Mouse (Mus musculus): ENCODE measurements around the gene Hmgn1. TPM values are rescaled to one million over a fixed set of nuclear protein-coding genes. Genes with fewer than 3 reads are reported as not detected.
A peak's percentile ranks its signal among the peaks of the same experiment; 100 is the strongest.

The Hmgn1 gene
- polyA plus RNA-seq, 1 experiment, result 7.3 TPM

DNA sequence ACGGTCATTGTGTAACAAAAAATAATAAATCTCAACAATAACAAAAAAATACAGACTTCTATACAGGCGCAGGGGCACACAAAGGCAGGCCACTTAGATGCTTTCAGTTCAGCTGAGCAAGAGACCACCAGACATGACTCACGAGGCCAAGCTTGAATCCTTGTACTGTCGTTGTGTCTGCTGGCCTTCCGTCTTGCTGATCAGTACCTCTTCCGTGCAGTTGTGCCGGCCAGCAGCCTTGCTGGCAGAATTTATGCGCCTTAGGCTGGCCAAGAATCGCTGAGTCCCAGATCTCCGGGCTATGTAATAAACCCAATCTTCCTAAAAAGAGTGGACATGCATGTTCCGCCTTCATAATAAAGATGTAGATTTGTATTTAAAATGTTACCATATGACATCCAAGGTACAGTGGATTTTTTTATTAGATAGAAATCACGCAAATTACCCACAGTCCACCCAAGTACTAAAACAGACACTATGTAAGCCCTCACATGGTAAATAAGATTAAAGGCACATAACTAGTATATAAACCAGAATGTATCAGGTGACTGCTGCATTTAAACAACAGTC lies 31.1 kb upstream of the Hmgn1 start:
- Histone ChIP-seq H3K4me3 (replicated peaks) (peak overlapping the region; percentile 58), H3K9me3 (ENCODE audit: control insufficient read depth, low read length) (no peaks in the 10 kb centered on the region), H3K4me1 (ENCODE audit: control insufficient read depth) (peaks cover 11% of the 10 kb centered on the region), H3K27me3 (ENCODE audit: control insufficient read depth) (peaks cover 15% of the 10 kb centered on the region), H3K36me3 (ENCODE audit: control insufficient read depth) (peaks cover 8% of the 10 kb centered on the region)
- TF ChIP-seq GATA1 (IDR thresholded peaks at IDR 0.05; ENCODE audit: low read length) (no peak), TAL1 (IDR thresholded peaks at IDR 0.05; ENCODE audit: low read length) (no peak)

DNA sequence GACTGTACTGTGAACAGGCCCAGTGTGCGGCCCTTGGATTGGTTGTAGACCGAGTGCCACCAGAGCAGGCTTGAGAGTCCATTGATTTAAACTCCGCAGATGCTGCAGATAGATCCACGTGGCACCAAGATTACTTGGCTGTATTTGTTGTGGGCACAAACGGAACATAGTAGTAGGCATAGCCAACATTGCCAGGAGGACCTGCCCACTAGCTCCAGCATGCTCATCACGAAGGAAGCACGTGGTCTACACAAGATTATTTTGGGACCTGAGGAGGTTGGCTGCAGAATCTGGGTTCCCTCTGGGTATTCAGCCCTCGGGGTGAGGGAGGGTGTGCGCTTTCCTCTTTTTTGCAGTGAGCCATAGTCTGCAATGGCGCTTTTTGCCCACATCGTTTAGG lies 29.6 kb upstream of the Hmgn1 start:
- TF ChIP-seq GATA1 (IDR thresholded peaks at IDR 0.05; ENCODE audit: low read length) (no peak), TAL1 (IDR thresholded peaks at IDR 0.05; ENCODE audit: low read length) (no peak)
- H3K4me3 ChIP-seq (replicated peaks), result no peak overlapping the region
- no peaks in the 10 kb centered on the region for H3K9me3 ChIP-seq (ENCODE audit: control insufficient read depth, low read length)
- peaks cover 15% of the 10 kb centered on the region for H3K27me3 ChIP-seq (ENCODE audit: control insufficient read depth)
- H3K4me1 ChIP-seq (ENCODE audit: control insufficient read depth), result peaks cover 11% of the 10 kb centered on the region
- H3K36me3 ChIP-seq (ENCODE audit: control insufficient read depth), result peaks cover 14% of the 10 kb centered on the region

DNA sequence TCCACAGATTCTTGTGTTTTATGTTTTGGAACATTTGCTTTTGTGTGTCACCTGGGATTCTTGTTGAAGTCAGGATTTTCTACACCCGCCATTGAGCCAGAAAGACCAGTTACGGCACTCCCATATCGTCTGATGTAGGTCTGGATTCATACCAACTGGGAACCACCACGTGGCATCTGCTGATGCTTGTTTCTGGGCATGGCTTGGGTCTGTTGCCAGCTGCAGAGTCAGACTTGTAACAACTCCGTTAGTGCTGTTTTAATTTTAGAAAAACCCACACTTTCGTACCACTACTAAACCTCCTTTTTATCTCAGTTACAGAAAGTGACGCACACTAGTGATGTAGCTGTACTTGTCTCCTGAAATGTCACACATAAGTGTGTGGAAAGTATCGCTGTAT lies 28.5 kb upstream of the Hmgn1 start:
- H3K9me3 ChIP-seq (ENCODE audit: control insufficient read depth, low read length), result no peaks in the 10 kb centered on the region

DNA sequence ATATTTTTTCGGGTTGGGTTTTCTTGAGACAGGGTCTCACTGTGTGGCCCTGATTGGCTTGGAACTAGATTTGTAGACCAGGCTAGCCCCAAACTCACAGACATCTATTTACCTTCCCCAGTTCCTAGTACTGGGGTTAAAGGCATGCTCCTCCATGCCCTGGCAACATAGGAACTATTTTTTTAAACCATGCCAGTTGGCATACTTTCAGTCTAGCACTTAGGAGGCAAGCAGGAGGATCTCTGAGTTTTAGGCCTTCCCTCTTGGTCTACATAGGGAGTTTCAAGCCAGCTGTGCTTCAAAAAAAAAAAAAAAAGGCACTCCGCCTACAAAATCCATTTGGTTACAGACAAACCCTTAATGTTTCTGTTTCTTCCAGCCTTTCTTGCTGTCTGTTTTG lies 26.9 kb upstream of the Hmgn1 start:
- no peaks in the 10 kb centered on the region for H3K9me3 ChIP-seq (ENCODE audit: control insufficient read depth, low read length)
- H3K36me3 ChIP-seq (ENCODE audit: control insufficient read depth), result peaks cover 14% of the 10 kb centered on the region
- no peak overlapping the region for H3K4me3 ChIP-seq (replicated peaks)
- TF ChIP-seq GATA1 (IDR thresholded peaks at IDR 0.05; ENCODE audit: low read length), result no peak
- no peak for TF ChIP-seq TAL1 (IDR thresholded peaks at IDR 0.05; ENCODE audit: low read length)
- H3K4me1 ChIP-seq (ENCODE audit: control insufficient read depth), result peaks cover 9% of the 10 kb centered on the region
- H3K27me3 ChIP-seq (ENCODE audit: control insufficient read depth), result peaks cover 9% of the 10 kb centered on the region

More for the DNA sequence above, 28.5 kb upstream of the Hmgn1 start:
- Histone ChIP-seq H3K4me3 (replicated peaks) (no peak overlapping the region), H3K4me1 (ENCODE audit: control insufficient read depth) (peaks cover 11% of the 10 kb centered on the region), H3K27me3 (ENCODE audit: control insufficient read depth) (peaks cover 15% of the 10 kb centered on the region), H3K36me3 (ENCODE audit: control insufficient read depth) (peaks cover 14% of the 10 kb centered on the region)
- TF ChIP-seq GATA1 (IDR thresholded peaks at IDR 0.05; ENCODE audit: low read length), result no peak
- TF ChIP-seq TAL1 (IDR thresholded peaks at IDR 0.05; ENCODE audit: low read length), result no peak

DNA sequence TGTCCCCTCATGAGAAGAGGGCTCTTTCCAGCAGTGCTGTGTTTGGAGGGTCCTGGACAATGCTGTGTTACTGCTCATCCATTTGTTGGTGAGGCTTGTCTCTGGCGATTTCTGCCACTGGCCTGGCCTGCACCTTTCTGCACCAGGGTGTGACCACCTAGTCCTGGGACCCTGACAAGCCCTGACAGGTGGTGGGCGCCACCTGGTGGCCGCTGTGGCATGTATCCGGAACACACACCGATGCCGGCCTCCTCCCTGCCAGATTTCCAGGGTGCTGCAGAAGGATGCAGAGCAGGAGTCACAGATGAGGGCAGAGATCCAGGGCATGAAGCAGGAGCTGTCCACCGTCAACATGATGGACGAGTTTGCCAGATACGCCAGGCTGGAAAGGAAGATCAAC lies 24.0 kb upstream of the Hmgn1 start:
- no peak for TF ChIP-seq TAL1 (IDR thresholded peaks at IDR 0.05; ENCODE audit: low read length)
- TF ChIP-seq GATA1 (IDR thresholded peaks at IDR 0.05; ENCODE audit: low read length), result no peak
- Histone ChIP-seq H3K4me3 (replicated peaks) (no peak overlapping the region), H3K36me3 (ENCODE audit: control insufficient read depth) (peaks cover 10% of the 10 kb centered on the region), H3K4me1 (ENCODE audit: control insufficient read depth) (peaks cover 8% of the 10 kb centered on the region), H3K27me3 (ENCODE audit: control insufficient read depth) (no peaks in the 10 kb centered on the region), H3K9me3 (ENCODE audit: control insufficient read depth, low read length) (no peaks in the 10 kb centered on the region)

DNA sequence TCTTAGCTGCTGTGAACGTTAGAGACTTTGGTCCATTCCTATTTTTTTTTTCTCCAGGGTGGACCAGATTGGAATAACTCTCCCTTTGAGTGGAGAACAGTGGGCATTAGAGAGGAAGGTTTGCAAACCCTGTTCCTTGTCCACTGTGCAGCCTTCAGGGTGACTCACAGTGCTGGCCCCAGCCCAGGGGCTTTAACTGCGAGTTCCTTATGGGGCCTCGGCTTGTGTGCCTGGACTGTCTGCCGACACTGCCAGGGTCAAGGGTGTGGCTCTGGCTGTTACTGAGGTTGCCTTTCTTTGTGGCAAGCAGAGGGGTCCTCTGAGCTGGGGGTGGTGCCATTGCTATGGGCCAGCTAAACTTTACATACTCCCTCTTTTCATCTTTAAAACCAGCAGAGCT lies 23.5 kb upstream of the Hmgn1 start:
- Histone ChIP-seq H3K36me3 (ENCODE audit: control insufficient read depth) (peaks cover 10% of the 10 kb centered on the region), H3K4me3 (replicated peaks) (no peak overlapping the region), H3K27me3 (ENCODE audit: control insufficient read depth) (no peaks in the 10 kb centered on the region), H3K4me1 (ENCODE audit: control insufficient read depth) (peaks cover 13% of the 10 kb centered on the region), H3K9me3 (ENCODE audit: control insufficient read depth, low read length) (no peaks in the 10 kb centered on the region)
- TF ChIP-seq GATA1 (IDR thresholded peaks at IDR 0.05; ENCODE audit: low read length) (no peak), TAL1 (IDR thresholded peaks at IDR 0.05; ENCODE audit: low read length) (no peak)

DNA sequence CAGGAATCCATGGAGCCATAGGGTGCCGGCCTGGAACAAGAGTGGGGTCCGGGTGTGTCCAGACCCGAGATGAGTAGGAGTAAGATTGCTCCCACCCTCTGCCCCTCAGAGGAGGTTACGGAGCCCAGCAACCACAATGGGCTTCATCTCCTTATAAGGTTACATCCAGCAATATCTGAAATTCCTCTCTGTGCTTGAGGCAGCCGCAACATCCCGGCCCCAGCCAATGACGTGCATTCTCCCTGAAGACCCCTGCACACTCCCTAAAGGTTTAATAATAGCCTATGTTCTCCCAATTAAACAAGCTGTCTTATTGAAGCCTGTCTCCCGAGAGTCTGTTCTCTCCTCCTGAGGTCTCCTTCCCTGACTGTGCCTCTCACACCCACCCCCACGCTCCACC lies 21.8 kb upstream of the Hmgn1 start:
- Histone ChIP-seq H3K4me1 (ENCODE audit: control insufficient read depth) (peaks cover 27% of the 10 kb centered on the region), H3K36me3 (ENCODE audit: control insufficient read depth) (peaks cover 10% of the 10 kb centered on the region), H3K4me3 (replicated peaks) (no peak overlapping the region), H3K27me3 (ENCODE audit: control insufficient read depth) (no peaks in the 10 kb centered on the region), H3K9me3 (ENCODE audit: control insufficient read depth, low read length) (no peaks in the 10 kb centered on the region)
- no peak for TF ChIP-seq TAL1 (IDR thresholded peaks at IDR 0.05; ENCODE audit: low read length)

DNA sequence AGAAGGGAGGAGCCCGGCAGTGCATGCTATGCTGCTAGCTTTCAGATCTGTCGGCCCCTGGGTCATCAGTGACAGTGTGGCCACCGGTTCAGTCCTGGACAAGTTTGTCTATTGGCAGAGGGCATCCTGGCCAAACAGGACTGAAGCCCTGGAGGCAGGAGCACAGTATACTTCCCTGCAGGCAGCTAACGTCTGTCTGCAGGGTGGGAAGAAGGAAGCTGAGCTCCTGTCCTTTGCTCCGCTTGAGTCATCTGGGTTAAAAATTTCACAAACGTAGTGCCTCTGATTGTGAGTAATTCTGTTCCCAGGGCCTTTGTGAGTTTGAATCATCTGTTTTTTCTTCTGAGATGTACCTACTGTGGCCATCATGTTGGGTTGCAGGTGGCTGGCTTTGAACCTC lies 21.3 kb upstream of the Hmgn1 start:
- Histone ChIP-seq H3K9me3 (ENCODE audit: control insufficient read depth, low read length) (no peaks in the 10 kb centered on the region), H3K27me3 (ENCODE audit: control insufficient read depth) (no peaks in the 10 kb centered on the region), H3K4me3 (replicated peaks) (no peak overlapping the region), H3K36me3 (ENCODE audit: control insufficient read depth) (peaks cover 7% of the 10 kb centered on the region), H3K4me1 (ENCODE audit: control insufficient read depth) (peaks cover 30% of the 10 kb centered on the region)
- TF ChIP-seq TAL1 (IDR thresholded peaks at IDR 0.05; ENCODE audit: low read length), result no peak
- TF ChIP-seq GATA1 (IDR thresholded peaks at IDR 0.05; ENCODE audit: low read length), result no peak

DNA sequence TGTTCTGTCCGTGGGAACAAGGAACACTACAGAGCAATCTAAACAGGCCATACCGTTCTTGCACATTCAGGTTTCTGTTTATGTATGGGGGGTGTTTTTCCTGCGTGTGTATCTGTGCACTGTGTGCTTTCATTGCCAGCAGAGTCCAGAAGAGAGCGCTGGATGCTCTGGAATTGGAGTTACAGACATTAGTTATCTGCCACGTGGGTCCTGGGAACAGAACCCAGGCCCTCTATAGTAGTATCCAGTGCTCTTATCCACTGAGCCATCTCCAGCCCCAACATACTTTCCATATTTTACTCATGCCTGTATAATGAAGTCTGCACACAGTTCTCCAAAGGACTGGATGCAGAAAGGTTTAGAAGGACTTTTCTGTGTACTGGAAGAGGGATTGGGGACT lies 18.3 kb upstream of the Hmgn1 start:
- H3K9me3 ChIP-seq (ENCODE audit: control insufficient read depth, low read length), result peaks cover 5% of the 10 kb centered on the region; the same call in 1 of the 2 replicates
- no peaks in the 10 kb centered on the region for H3K36me3 ChIP-seq (ENCODE audit: control insufficient read depth)
- TF ChIP-seq TAL1 (IDR thresholded peaks at IDR 0.05; ENCODE audit: low read length), result no peak
- no peak for TF ChIP-seq GATA1 (IDR thresholded peaks at IDR 0.05; ENCODE audit: low read length)

More for the DNA sequence above, 18.3 kb upstream of the Hmgn1 start:
- Histone ChIP-seq H3K4me3 (replicated peaks) (peak overlapping the region; percentile 69), H3K4me1 (ENCODE audit: control insufficient read depth) (peaks cover 30% of the 10 kb centered on the region), H3K27me3 (ENCODE audit: control insufficient read depth) (peaks cover 4% of the 10 kb centered on the region; the same call in 1 of the 2 replicates)
